Comparison of ENCODE assay signal across 16 mouse cellular contexts in genomic region chr7:119607796-119608515, GRCm38 (mm10). TPM values are rescaled to one million over a fixed set of nuclear protein-coding genes. Genes with fewer than 3 reads are reported as not detected.
"Had no signal": no experiment of that assay in that cellular context is flagged by ENCODE, and none has a peak within 500 bp of the region (broad histone marks: within the 10 kb centered on the region; RNA-seq: fewer than 3 reads in every experiment).

No protein-coding gene starts in this region.

- H3K9ac ChIP-seq: limb, embryonic 15.5 days; liver, embryonic 12.5 days; midbrain, embryonic 12.5 days; neural tube, embryonic 13.5 days; stomach, embryonic 15.5 days had no signal

- H3K36me3 ChIP-seq: limb, embryonic 15.5 days; liver, embryonic 12.5 days; midbrain, embryonic 12.5 days; neural tube, embryonic 13.5 days; stomach, embryonic 15.5 days had no signal

- DNase-seq: kidney, postnatal 25 days; right cerebral cortex, postnatal 14 days; thymus, postnatal 36 days had no signal

- H3K9me3 ChIP-seq: limb, embryonic 15.5 days; midbrain, embryonic 12.5 days; neural tube, embryonic 13.5 days; stomach, embryonic 15.5 days had no signal

- H3K4me3 ChIP-seq: limb, embryonic 15.5 days; liver, embryonic 12.5 days; midbrain, embryonic 12.5 days; neural tube, embryonic 13.5 days; stomach, embryonic 15.5 days had no signal

- H3K4me2 ChIP-seq: limb, embryonic 15.5 days; liver, embryonic 12.5 days; midbrain, embryonic 12.5 days; neural tube, embryonic 13.5 days; stomach, embryonic 15.5 days had no signal

- ATAC-seq: hindbrain, embryonic 16.5 days; inflammation-experienced regulatory T-cells, adult 6 months; intestine, postnatal 0 days; liver, embryonic 12.5 days; midbrain, embryonic 16.5 days had no signal

- H3K4me1 ChIP-seq: limb, embryonic 15.5 days; liver, embryonic 12.5 days; midbrain, embryonic 12.5 days; neural tube, embryonic 13.5 days; stomach, embryonic 15.5 days had no signal

- H3K27me3 ChIP-seq: limb, embryonic 15.5 days; liver, embryonic 12.5 days; midbrain, embryonic 12.5 days; neural tube, embryonic 13.5 days; stomach, embryonic 15.5 days had no signal

- H3K27ac ChIP-seq: limb, embryonic 15.5 days; liver, embryonic 12.5 days; midbrain, embryonic 12.5 days; neural tube, embryonic 13.5 days; stomach, embryonic 15.5 days had no signal

RNA-seq across cellular contexts. Expression of gene Acsm1, which starts 1.1 kb away (rescaled TPM):
- polyA plus RNA-seq: hindbrain, embryonic 16.5 days; inflammation-experienced regulatory T-cells, adult 6 months; intestine, postnatal 0 days; limb, embryonic 11.5 days; limb, embryonic 15.5 days; midbrain, embryonic 12.5 days; midbrain, embryonic 16.5 days; neural tube, embryonic 13.5 days; spleen, adult 2 months; thymus, postnatal 0 days had no signal

RNA-seq across cellular contexts. Expression of gene Acsm2, which starts 53.8 kb away (rescaled TPM):
- polyA plus RNA-seq: hindbrain, embryonic 16.5 days; inflammation-experienced regulatory T-cells, adult 6 months; intestine, postnatal 0 days; limb, embryonic 11.5 days; limb, embryonic 15.5 days; liver, embryonic 12.5 days; liver, embryonic 16.5 days; midbrain, embryonic 12.5 days; midbrain, embryonic 16.5 days; neural tube, embryonic 13.5 days; stomach, embryonic 15.5 days; thymus, postnatal 0 days had no signal
